Mouse (Mus musculus) liver, postnatal 0 days (tissue): ENCODE results near the gene Morn5.
A peak's percentile ranks its signal among the peaks of the same experiment; 100 is the strongest.

Source experiments
- CTCF ChIP-seq: sonication (generic); IDR thresholded peaks from 2 replicates; pipeline ENCODE4 v1.5.1; 2016; ENCODE audit warnings: antibody characterized with exemption, low read depth
- EP300 ChIP-seq: IDR thresholded peaks from 2 replicates; pipeline ENCODE4 v1.6.1; 2016; ENCODE audit warnings: antibody characterized with exemption, low read depth, mild to moderate bottlenecking

- no peak for TF ChIP-seq CTCF
- TF ChIP-seq EP300, result peak; percentile 48; the same call in 1 of the 2 replicates
Measured at GRCm38 (mm10) chr2:36081446-36081845, 32.2 kb downstream of the Morn5 start.
